Mouse (Mus musculus) lung, embryonic 16.5 days (tissue): ENCODE results near the gene Ablim1. TPM values are rescaled to one million over a fixed set of nuclear protein-coding genes. Genes with fewer than 3 reads are reported as not detected.
A peak's percentile ranks its signal among the peaks of the same experiment; 100 is the strongest.

Source experiments
- ATAC-seq: fragments of 200-750 bp; cut with Nextera tagmentation; 2 replicates; pipeline ENCODE4 v1.8.0; 2017; ENCODE audit warnings: low read depth, mild to moderate bottlenecking, moderate library complexity
- H3K27ac ChIP-seq: fragments of 300-500 bp; sonication (generic); 2 replicates; pipeline ENCODE4 v1.5.1; 2014; ENCODE audit warnings: mild to moderate bottlenecking, control low read depth, low read length
- H3K27me3 ChIP-seq: fragments of 300-500 bp; sonication (generic); 2 replicates; pipeline ENCODE4 v1.6.1; 2014; ENCODE audit warnings: low read depth, low read length, mixed read lengths; ENCODE audit not compliant: control insufficient read depth, insufficient read depth
- H3K36me3 ChIP-seq: fragments of 300-500 bp; sonication (generic); 2 replicates; pipeline ENCODE4 v1.6.1; 2014; ENCODE audit warnings: low read length; ENCODE audit not compliant: control insufficient read depth, insufficient read depth
- H3K4me1 ChIP-seq: fragments of 300-500 bp; sonication (generic); replicated peaks from 2 replicates; pipeline ENCODE4 v1.6.1; 2014; ENCODE audit warnings: low read length, mixed read lengths; ENCODE audit not compliant: control insufficient read depth, insufficient read depth
- H3K4me2 ChIP-seq: fragments of 300-500 bp; sonication (generic); 2 replicates; pipeline ENCODE4 v1.6.1; 2014; ENCODE audit warnings: low read depth, low read length, control low read depth
- H3K4me3 ChIP-seq: fragments of 300-500 bp; sonication (generic); 2 replicates; pipeline ENCODE4 v1.5.1; 2014; ENCODE audit warnings: mild to moderate bottlenecking, low read length, control low read depth
- H3K9ac ChIP-seq: fragments of 300-500 bp; sonication (generic); 2 replicates; pipeline ENCODE4 v1.6.1; 2014; ENCODE audit warnings: low read length, control low read depth
- H3K9me3 ChIP-seq: fragments of 300-500 bp; sonication (generic); 2 replicates; pipeline ENCODE4 v1.6.1; 2016; ENCODE audit warnings: low read length; ENCODE audit not compliant: control insufficient read depth
- WGBS: fragments of 180-500 bp; shearing (Covaris S2); extraction: QIAGEN DNeasy Blood & Tissue Kit; methylation state at CpG from one replicate; pipeline ENCODE4 v1.1.7; 2014; 5-methylcytosine and 5-hydroxymethylcytosine counted together
- polyA plus RNA-seq: library from polyadenylated mRNA; unstranded; fragments of >200 nt; fragmentation: Nextera tagmentation; extraction: Ambion mirVana; gene quantifications from 2 replicates; pipeline ENCODE4 v1.2.1, GENCODE M21; 2015

Ablim1 gene
- polyA plus RNA-seq, 1 experiment from 2014 or later: 54.5 TPM

- no peaks in the 10 kb centered on the region for H3K9me3 ChIP-seq
- H3K27me3 ChIP-seq: no peaks in the 10 kb centered on the region
- H3K9ac ChIP-seq: no peak overlapping the region
- peaks cover 22% of the 10 kb centered on the region for H3K4me1 ChIP-seq
- no peak overlapping the region for H3K27ac ChIP-seq
- no peaks in the 10 kb centered on the region for H3K36me3 ChIP-seq
- WGBS: 48% methylated on average over 4 of the region's 4 CpGs
- H3K4me2 ChIP-seq: no peak overlapping the region
- ATAC-seq: peak; percentile 39
- no peak overlapping the region for H3K4me3 ChIP-seq
Observed at GRCm38 (mm10) chr19:56984229-56984628, 330.5 kb downstream of the Ablim1 start.

- Histone ChIP-seq H3K9me3 (no peaks in the 10 kb centered on the region), H3K4me3 (no peak overlapping the region), H3K4me2 (no peak overlapping the region), H3K27me3 (no peaks in the 10 kb centered on the region), H3K4me1 (peaks cover 18% of the 10 kb centered on the region), H3K9ac (no peak overlapping the region), H3K27ac (no peak overlapping the region), H3K36me3 (no peaks in the 10 kb centered on the region)
- ATAC-seq: no peak
- WGBS: 59% methylated on average over 10 of the region's 10 CpGs
Observed at GRCm38 (mm10) chr19:56983757-56984156, 331.0 kb downstream of the Ablim1 start.

Other genes starting within 250 kb of the Ablim1 start
- gene Fam160b1, start 45.8 kb upstream of the Ablim1 start, polyA plus RNA-seq: 15.0 and 15.5 TPM in 2 replicates
- 21.4 and 24.2 TPM in 2 replicates for gene Trub1, start 138.0 kb upstream of the Ablim1 start, polyA plus RNA-seq